Mouse (Mus musculus) adrenal gland (tissue): ENCODE measurements around the gene Abr.

Experiments
- intact Hi-C: fragments of 180-260 bp; cut with DNase I; formaldehyde crosslinking; loops from one replicate; pipeline ENCODE4 v1.15.1; 2025
- long read RNA-seq, 2 experiments: library from polyadenylated mRNA; unstranded; transcript quantifications; one replicate each; pipeline ENCODE4 v2.0.0; 2020; ENCODE audit warnings: borderline replicate concordance in 1 of 2; ENCODE audit not compliant: insufficient replicate concordance in 1 of 2

The Abr gene
- long read RNA-seq, experiment 1, full-length matches to known transcripts = 2 of 18 reads
- long read RNA-seq, experiment 1, partial matches to known transcripts = 4 of 18 reads
- long read RNA-seq, experiment 1, other reads (novel, unspliced or antisense) = 12 of 18 reads
- long read RNA-seq, experiment 2, full-length matches to known transcripts = 2 of 33 reads
- long read RNA-seq, experiment 2, partial matches to known transcripts = 9 of 33 reads
- long read RNA-seq, experiment 2, other reads (novel, unspliced or antisense) = 22 of 33 reads

GRCm38 (mm10) chr11:76622152-76622565 is at the start of gene Abr:
Gene Abr, minus strand, starts transcription at chr11:76622314.
- intact Hi-C loops = no loop called here

DNA sequence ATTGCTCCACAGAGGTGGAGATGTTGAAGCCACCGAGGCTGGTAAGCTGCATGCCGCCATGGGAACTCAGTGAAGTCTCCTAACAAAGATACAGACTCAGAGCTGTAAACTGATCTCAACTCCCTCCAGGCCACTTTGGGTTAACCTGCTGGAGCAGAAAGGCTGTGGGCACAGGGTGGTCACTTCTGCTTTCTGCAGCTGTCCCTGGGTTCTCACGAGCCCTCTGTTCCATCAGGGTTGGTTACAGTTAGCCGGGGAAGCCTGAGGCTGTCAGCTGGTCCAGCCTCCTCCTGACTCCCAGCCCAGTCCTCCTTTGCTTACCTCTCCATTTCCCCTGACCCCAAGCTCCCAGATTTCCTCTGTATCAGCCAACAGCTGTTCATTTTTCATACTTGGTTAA is 45.7 kb upstream of the Abr start:
- intact Hi-C loops = no loop called here

- intact Hi-C loops = no loop called here
These were observed 44.0 kb upstream of the Abr start for GRCm38 (mm10) chr11:76666002-76666649.

GRCm38 (mm10) chr11:76661790-76662468 is 39.8 kb upstream of the Abr start:
- intact Hi-C loops = no loop called here

DNA sequence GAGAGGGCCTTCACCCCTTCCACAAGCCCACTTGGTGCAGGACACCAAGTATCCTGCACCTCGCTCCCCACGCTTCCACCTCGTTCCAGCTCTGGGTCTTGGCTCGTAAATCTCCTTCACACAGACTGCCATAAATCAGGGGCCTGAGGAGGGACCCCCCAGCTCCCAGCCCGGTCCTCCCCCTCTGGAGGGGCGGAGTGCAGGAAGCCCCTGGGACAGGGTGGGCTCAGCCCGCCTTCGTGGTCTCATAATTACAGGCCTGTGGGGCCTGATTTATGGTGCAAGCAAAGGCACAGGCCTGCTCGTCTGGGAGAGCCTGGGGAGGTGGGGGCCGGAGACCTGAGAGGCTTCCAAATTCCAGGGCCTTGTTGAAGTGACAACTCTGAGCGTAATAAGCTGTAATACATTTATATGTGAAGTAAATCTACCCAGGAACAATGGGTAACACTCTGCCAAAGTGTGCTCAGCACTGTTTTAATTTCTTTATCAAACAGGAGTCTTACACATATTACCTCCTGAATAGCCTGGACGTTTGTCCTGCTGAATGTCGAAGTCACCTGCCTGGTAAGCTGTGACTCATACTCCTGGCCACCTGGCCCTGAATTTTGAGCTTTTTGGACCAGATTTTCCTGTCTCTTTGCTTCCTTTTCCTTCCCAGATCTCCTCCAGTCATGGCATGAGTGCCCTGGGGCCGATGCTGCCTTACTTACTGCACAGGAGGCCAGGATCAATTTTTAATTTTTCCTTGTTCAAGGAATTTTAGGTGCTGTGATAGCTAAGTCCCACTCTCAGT is 37.2 kb upstream of the Abr start:
- intact Hi-C loops = no loop called here

DNA sequence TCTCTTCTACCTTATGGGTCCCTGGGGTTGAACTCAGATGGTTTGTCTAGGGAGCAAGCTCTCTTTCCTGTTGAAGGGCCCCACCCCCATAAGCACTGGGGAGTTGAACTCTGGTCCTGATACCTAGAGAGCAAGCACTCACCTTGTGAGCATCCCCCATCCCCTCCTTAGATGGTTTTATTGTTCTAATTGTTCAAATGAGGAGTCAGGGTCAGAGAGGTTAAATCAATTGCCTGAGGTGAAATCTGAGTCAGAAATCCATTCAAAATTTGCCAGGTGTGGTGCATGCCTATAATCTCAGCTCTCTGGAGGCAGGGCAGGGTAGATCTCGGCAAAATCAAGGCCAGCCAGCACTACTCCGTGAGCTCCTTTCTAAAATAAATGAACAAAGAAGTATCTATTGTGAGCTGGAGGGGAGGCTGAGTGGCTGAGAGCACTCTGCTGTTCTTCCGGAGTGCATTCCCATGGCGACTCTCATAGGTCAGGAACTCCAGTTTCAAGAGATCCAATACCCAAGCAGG is 35.4 kb upstream of the Abr start:
- intact Hi-C loops = no loop called here

DNA sequence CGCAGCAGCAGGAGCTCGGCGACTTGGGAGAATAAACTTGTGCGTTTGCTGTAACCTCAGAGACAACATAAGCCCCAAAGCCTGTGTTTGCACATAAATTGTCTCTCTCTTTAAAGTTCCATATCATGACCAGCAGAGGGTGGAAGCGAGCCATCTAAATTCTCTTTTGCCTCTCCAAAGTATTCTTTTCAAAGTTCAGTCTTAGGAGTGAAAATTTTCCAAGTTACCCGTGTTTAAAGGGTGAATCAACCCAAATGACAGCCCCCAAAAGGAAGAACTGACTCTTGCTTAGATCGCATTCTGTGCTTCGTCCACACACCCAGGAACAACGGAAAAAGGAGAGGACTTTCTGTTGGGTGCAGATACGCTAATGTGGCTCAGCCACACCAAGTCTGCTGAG is 33.0 kb upstream of the Abr start:
- intact Hi-C loops = no loop called here

- intact Hi-C loops = no loop called here
These were observed 30.8 kb upstream of the Abr start for GRCm38 (mm10) chr11:76652838-76653334.

GRCm38 (mm10) chr11:76650862-76651560 is 28.9 kb upstream of the Abr start:
- intact Hi-C loops = no loop called here

- intact Hi-C loops = loop anchor here (5.0 to 10.0 kb wide), 2 partner anchors 103 to 125 kb away; no protein-coding TSS in a partner anchor
These were observed 25.4 kb upstream of the Abr start for GRCm38 (mm10) chr11:76647500-76647899.

DNA sequence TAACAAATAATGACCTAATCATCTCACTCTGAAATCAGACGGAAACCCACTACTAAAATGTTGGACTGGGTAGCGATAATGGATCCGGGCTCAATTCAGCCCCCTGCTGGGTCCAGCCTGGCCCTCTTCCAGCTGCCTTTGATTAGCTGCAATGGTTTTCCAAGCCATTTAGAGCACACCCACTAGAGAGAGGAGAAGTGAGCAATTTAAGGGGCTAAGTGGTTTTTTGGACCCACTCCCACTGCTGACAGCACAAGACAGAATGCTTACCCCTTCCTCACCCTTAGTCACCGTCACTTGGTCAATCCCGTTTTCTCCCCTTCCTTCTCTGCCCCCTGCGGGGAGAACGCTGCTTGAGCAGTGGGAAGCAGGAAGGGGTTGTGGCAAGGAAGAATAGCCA is 24.9 kb upstream of the Abr start:
- intact Hi-C loops = loop anchor here (5.0 to 10.0 kb wide), 2 partner anchors 102 to 125 kb away; no protein-coding TSS in a partner anchor

DNA sequence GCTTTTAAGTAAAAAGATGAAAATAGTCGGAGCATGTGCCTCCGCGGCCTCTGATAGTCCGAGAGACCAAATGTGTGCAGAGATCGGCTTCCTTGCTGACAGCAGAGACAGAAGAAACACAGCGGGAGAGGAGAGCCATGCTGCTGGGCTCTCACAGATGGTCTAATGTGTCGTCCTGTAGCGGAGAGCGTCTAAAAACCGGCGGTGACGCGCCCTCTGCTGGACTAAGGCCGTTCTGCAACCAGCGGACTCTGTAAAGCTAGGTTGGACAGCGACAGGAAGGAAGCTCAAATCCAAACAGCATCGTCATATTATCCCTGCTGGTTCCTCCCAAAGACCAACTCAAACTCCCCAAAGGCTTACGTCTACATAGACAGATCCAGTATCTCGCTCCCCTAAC is 23.8 kb upstream of the Abr start:
- intact Hi-C loops = loop anchor here (5.0 to 10.0 kb wide), 2 partner anchors 101 to 124 kb away; no protein-coding TSS in a partner anchor

GRCm38 (mm10) chr11:76645036-76645435 is 22.9 kb upstream of the Abr start:
- intact Hi-C loops = loop anchor here (5.0 to 10.0 kb wide), 2 partner anchors 100 to 123 kb away; no protein-coding TSS in a partner anchor

DNA sequence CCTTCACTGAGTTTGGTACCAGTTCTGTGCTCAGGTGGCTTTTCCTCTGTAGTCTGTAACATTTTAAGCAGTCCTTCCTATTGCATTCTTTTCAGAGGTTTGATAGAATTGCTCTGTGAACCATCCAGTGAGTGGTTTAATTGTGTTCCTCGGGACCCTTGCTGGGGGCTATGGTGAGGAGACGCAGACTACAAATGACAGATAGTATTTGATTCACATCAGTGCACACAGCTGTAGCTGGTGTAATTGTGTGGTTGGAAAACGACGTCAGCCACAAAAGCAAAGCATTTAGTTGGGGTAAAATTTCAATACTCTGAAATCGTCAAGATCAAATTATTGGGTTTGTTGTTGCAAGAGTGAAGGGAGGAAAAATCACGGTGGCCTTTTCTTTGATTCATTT is 22.1 kb upstream of the Abr start:
- intact Hi-C loops = loop anchor here (10.0 kb wide), 1 partner anchor 99 kb away; no protein-coding TSS in a partner anchor

DNA sequence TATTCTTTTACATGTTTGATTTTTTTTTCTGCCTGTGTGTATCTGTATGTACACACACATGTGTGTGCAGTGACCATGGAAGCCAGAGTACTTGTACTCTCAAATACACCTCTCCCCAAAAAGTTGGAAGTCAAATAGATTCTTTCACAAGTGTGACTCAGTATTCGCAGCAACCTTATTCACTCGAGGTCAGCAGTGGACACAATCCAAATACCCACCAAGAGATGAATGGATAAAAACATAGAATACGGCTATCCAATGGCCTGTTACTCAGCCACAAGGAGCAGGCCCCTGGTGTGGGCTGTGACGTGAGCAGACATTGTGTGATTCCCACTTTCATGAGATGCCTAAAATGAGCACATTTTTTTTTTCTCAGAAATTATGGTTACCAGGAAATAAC is 18.1 kb upstream of the Abr start:
- intact Hi-C loops = loop anchor here (10.0 kb wide), 1 partner anchor 95 kb away; no protein-coding TSS in a partner anchor

- intact Hi-C loops = no loop called here
These were observed 17.3 kb upstream of the Abr start for GRCm38 (mm10) chr11:76639269-76639985.

DNA sequence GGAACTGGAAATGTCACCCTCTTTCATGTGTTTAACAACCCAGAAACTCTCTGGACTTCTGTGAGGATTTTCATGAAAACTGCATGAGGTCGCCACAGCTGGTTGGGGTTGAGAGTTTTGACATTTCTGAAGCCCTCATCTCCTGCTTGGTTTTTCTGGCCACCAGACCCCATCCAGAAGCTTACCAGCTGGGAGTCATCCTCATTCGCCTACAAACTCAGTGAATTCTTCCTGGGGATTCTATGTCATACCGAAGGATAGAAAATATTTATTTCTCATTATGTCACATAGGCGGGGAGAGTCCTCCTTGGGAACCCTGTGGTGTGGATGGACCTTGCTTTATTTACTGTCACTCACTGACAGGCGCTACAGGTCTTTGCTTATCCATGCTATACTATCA is 8.4 kb upstream of the Abr start:
- intact Hi-C loops = no loop called here

- intact Hi-C loops = no loop called here
These were observed 7.9 kb upstream of the Abr start for GRCm38 (mm10) chr11:76630023-76630422.

- intact Hi-C loops = no loop called here
These were observed 6.5 kb upstream of the Abr start for GRCm38 (mm10) chr11:76628613-76629012.

DNA sequence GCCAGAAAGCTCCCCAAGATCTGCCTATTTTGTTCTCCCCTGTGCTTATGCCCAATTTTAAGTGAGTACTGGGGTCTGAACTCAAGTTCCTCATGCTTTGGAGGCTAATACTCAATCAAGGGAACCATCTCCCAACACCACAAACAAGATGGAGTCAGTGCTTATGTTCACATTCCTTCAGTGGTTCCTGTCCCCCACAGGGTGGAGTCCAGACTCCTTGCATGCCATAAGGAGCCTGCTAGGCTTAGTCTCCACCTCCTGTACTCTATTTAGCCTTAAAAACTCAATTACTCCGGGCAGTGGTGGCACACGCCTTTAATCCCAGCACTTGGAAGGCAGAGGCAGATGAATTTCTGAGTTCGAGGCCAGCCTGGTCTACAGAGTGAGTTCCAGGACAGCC is 2.8 kb upstream of the Abr start:
- intact Hi-C loops = no loop called here
